Mouse (Mus musculus) neural tube, embryonic 12.5 days (tissue): ENCODE measurements around the gene Trp53tg5. TPM values are rescaled to one million over a fixed set of nuclear protein-coding genes. Genes with fewer than 3 reads are reported as not detected.

ENCODE experiments used
- ATAC-seq: fragments of 200-750 bp; cut with Nextera tagmentation; 2 replicates; pipeline ENCODE4 v1.8.0; 2017; ENCODE audit warnings: low read depth, mild to moderate bottlenecking, moderate TSS enrichment, moderate library complexity; ENCODE audit not compliant: low FRiP score
- H3K27ac ChIP-seq: fragments of 300-500 bp; sonication (generic); 2 replicates; pipeline ENCODE4 v1.5.1; 2016
- H3K27me3 ChIP-seq: fragments of 300-500 bp; sonication (generic); replicated peaks from 2 replicates; pipeline ENCODE4 v1.6.1; 2016; ENCODE audit warnings: mild to moderate bottlenecking
- H3K36me3 ChIP-seq: fragments of 300-500 bp; sonication (generic); 2 replicates; pipeline ENCODE4 v1.6.1; 2016; ENCODE audit warnings: mild to moderate bottlenecking
- H3K4me1 ChIP-seq: fragments of 300-500 bp; sonication (generic); 2 replicates; pipeline ENCODE4 v1.6.1; 2016
- H3K4me2 ChIP-seq: fragments of 300-500 bp; sonication (generic); replicated peaks from 2 replicates; pipeline ENCODE4 v1.6.1; 2016; ENCODE audit warnings: mild to moderate bottlenecking
- H3K4me3 ChIP-seq: fragments of 300-500 bp; sonication (generic); 2 replicates; pipeline ENCODE4 v1.5.1; 2016
- H3K9ac ChIP-seq: fragments of 300-500 bp; sonication (generic); 2 replicates; pipeline ENCODE4 v1.6.1; 2016; ENCODE audit warnings: mild to moderate bottlenecking
- H3K9me3 ChIP-seq: fragments of 300-500 bp; sonication (generic); 2 replicates; pipeline ENCODE4 v1.6.1; 2016; ENCODE audit warnings: mild to moderate bottlenecking
- WGBS: fragments of 180-500 bp; shearing (Covaris S2); methylation state at CpG from one replicate; pipeline ENCODE4 v1.1.7; 2016; 5-methylcytosine and 5-hydroxymethylcytosine counted together
- polyA plus RNA-seq: library from polyadenylated mRNA; unstranded; fragments of >200 nt; fragmentation: Nextera tagmentation; extraction: Ambion mirVana; gene quantifications from 2 replicates; pipeline ENCODE4 v1.2.1, GENCODE M21; 2016

Trp53tg5 gene
- not detected in 2 replicates for polyA plus RNA-seq

DNA sequence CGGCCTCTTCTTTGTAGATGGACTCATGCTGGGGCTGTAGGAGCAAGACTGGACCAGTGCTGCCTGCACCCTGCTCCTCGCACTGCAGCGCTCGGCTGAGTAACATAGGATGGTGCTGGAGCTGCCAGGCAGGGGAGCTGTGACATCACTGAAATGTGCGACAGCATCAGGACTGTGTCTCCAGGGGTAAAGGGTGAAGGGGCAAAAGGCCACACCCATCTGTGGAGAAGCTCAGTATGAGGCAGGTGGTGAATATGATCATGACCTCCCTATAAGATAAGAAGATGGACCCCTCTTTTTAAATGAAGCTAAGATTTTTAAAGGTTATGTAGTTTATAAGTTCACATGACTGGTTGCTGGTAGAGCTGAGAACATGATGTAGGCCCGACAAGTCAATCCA is at the start of gene Trp53tg5:
TSS of gene Trp53tg5 (minus strand) at position 101 of the 400 bp plus-strand sequence.
- Histone ChIP-seq H3K9ac (no peak within 1 kb of the TSS), H3K4me3 (no peak within 1 kb of the TSS), H3K27ac (no peak within 1 kb of the TSS), H3K36me3 (peaks cover 24% of the 10 kb centered on the region), H3K4me1 (no peaks in the 10 kb centered on the region), H3K4me2 (no peak within 1 kb of the TSS), H3K9me3 (no peaks in the 10 kb centered on the region), H3K27me3 (no peaks in the 10 kb centered on the region)
- ATAC-seq = no peak
- WGBS = 91% methylated on average over 6 of the region's 6 CpGs

DNA sequence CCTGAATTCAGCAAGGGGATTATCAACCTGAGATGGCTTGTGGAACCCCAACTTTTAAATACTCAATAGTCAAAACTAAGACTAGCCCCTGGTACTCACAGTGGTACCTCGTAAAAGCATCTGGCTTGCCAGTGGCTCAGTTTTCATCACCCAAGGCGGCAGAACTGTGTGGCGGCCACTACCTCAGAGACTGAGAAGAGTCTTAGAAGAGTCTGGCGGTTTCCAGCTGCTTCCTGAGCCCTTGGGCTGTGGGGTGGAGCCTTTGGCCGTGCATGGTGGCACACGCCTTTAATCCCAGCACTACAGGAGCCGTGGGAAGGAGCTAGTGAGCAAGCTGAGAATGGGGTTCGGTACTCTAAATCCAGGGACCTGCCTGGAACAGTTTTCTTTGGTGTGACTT is 48.8 kb upstream of the Trp53tg5 start:
- WGBS = 39% methylated on average over 8 of the region's 8 CpGs
- no peak overlapping the region for H3K4me2 ChIP-seq
- ATAC-seq = no peak
- H3K9ac ChIP-seq = no peak overlapping the region
- H3K27me3 ChIP-seq = peaks cover 7% of the 10 kb centered on the region; the same call in 1 of the 2 replicates
- H3K4me1 ChIP-seq = no peaks in the 10 kb centered on the region
- H3K36me3 ChIP-seq = no peaks in the 10 kb centered on the region
- H3K27ac ChIP-seq = no peak overlapping the region
- H3K9me3 ChIP-seq = peaks cover 7% of the 10 kb centered on the region; the same call in 1 of the 2 replicates
- no peak overlapping the region for H3K4me3 ChIP-seq

DNA sequence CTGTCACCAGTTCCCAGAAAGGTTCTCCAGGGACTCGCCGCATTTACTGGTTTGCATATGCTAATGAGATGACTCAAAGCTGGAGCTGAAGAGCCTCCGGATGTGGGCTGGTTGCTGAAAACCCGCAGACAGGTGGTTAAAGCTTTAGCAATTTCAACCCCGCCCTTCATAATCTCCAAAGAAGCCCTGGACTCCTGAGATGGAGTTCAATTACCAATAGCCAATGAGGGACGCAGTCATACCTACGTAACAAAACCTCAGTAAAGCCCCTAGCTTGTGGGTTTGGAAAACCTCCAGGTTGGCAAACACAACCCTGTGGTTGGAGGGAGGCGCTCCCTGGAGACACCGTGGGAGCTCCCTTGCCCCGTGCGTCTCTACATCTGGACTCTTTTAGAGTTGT is 48.3 kb upstream of the Trp53tg5 start:
- 18% methylated on average over 11 of the region's 11 CpGs for WGBS
- H3K9me3 ChIP-seq = peaks cover 4% of the 10 kb centered on the region; the same call in 1 of the 2 replicates
- peaks cover 7% of the 10 kb centered on the region; the same call in 1 of the 2 replicates for H3K27me3 ChIP-seq
- H3K27ac ChIP-seq = no peak overlapping the region
- H3K4me3 ChIP-seq = no peak overlapping the region
- no peak overlapping the region for H3K9ac ChIP-seq
- no peaks in the 10 kb centered on the region for H3K4me1 ChIP-seq
- no peak overlapping the region for H3K4me2 ChIP-seq
- no peaks in the 10 kb centered on the region for H3K36me3 ChIP-seq
- no peak for ATAC-seq

DNA sequence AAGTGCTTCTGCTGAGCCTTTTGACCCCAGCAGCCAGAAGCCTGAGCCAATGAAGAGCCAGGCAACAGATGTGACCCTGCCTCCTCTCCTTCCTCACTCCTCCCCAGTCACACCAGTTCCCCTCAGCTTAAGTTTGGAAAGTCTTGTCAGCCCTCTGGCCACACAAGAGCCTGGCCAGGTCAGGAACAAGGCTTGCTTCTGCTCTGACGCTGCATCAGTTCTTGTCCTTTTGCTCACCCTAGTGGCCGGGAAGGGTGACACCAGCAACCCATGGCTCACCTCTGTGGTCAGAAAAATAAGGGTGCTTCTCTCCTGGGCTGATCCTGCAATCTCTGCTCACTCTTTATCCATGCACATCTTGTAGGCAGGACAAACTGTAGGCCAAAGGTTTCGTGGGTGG is 47.3 kb upstream of the Trp53tg5 start:
- no peak overlapping the region for H3K4me2 ChIP-seq
- 6% methylated on average over 3 of the region's 3 CpGs for WGBS
- no peaks in the 10 kb centered on the region for H3K4me1 ChIP-seq
- peaks cover 7% of the 10 kb centered on the region; the same call in 1 of the 2 replicates for H3K27me3 ChIP-seq
- no peak overlapping the region for H3K27ac ChIP-seq
- no peak overlapping the region for H3K4me3 ChIP-seq
- H3K9ac ChIP-seq = no peak overlapping the region
- H3K36me3 ChIP-seq = no peaks in the 10 kb centered on the region
- no peaks in the 10 kb centered on the region for H3K9me3 ChIP-seq
- ATAC-seq = no peak

DNA sequence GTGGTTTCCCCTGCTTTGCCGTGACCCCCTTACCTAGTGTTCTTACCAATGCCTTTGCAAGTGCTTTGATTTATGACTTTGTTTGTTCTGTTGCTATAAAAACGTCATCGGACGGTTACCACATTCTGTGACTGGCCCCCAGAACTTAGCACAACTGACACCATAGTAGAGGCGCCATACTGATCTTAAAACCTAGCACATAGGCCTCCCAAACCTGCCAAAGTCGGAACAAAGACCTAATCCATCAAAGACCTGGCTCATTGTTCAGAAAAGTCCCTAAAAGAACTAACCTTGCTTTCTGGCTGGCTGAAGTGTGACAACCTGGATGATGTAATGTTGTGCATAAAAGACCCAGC is 45.6 kb upstream of the Trp53tg5 start:
- WGBS = 45% methylated on average over 6 of the region's 6 CpGs
- ATAC-seq = no peak

DNA sequence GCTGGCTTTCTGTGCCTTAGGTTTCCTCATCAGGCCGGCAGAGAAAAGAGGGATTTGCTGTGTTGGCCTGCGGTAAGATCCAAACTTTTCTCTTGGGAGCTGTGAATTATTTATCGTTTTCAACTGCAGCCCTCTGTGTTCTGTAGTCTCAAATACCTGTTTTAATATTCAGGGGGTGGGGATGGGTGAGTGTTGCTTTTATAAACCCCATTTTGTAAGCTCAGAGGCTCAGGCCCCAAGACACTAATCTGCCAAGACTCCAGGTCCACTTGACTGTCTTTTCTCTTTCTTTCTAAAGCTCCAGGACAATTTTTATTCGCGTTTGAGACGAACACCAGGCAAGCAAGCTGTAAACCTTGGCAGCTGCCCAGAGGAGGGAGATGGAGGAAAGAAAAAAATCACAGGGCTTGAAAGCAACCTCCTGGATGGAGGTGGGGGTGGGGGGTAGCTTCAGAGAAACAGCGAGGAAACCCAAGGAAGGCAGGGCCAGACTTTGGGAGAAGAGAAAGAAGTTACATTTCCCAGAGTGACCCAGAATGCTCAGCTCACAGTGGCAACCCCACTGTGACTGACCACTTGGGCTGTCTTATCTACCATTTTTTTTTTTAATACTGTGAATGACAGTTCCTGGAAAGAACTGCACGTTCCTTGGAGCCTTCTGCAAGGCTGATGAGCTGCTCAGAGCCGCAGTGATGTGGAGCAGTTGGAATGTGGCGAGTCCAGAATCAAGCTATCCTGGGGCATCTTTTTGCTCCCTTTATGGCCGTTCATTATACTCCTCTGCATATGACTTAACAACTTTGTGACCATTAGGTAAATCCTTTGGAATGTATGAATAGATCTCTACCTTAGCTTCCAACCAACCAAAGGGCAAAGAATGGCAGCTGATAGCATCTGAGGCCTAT is 45.0 kb upstream of the Trp53tg5 start:
- WGBS = 65% methylated on average over 11 of the region's 11 CpGs
- no peak overlapping the region for H3K27ac ChIP-seq
- no peak overlapping the region for H3K4me3 ChIP-seq
- H3K4me2 ChIP-seq = no peak overlapping the region
- peaks cover 7% of the 10 kb centered on the region; the same call in 1 of the 2 replicates for H3K27me3 ChIP-seq
- H3K36me3 ChIP-seq = no peaks in the 10 kb centered on the region
- no peaks in the 10 kb centered on the region for H3K9me3 ChIP-seq
- H3K9ac ChIP-seq = no peak overlapping the region
- ATAC-seq = no peak
- H3K4me1 ChIP-seq = no peaks in the 10 kb centered on the region

More for the DNA sequence above, 45.6 kb upstream of the Trp53tg5 start:
- no peaks in the 10 kb centered on the region for H3K4me1 ChIP-seq
- H3K27ac ChIP-seq = no peak overlapping the region
- H3K4me3 ChIP-seq = no peak overlapping the region
- H3K4me2 ChIP-seq = no peak overlapping the region
- H3K9me3 ChIP-seq = no peaks in the 10 kb centered on the region
- H3K9ac ChIP-seq = no peak overlapping the region
- peaks cover 7% of the 10 kb centered on the region; the same call in 1 of the 2 replicates for H3K27me3 ChIP-seq
- no peaks in the 10 kb centered on the region for H3K36me3 ChIP-seq

DNA sequence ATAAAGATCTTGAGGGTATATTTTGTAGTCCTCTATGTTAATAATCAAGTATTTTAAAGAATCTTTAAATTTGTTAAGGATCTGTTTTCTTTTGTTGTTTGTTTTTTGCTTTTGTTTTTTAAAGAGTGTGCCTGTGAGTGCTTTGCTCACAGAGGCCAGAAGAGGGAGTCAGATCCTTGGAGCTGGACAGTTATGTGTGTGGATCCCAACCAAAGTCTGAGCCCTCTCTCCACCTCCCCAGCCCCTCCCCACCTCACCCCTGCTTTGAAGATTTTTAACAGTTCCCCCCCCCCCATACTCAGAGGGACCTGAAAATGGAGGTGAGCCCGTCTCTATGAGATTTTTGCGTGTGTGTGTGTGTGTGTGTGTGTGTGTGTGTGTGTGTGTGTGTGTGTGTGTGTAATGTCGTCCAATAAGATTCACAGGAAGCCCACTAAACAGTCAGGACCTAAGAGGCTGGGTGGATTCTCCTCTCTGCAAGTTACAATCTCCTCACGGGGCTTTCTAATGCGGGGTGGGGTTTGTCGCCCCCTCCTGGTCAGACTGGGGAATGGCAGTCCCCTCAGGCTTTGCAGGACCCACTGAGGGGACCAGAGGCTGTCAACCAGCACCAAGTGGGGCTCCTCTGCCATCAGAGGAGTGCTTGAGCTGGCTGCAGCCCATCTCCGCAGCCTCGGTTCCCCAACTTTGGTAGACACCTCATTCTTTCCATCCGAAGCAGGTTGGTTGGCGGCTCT is 44.1 kb upstream of the Trp53tg5 start:
- Histone ChIP-seq H3K9ac (no peak overlapping the region), H3K36me3 (no peaks in the 10 kb centered on the region), H3K4me1 (no peaks in the 10 kb centered on the region), H3K27me3 (peaks cover 7% of the 10 kb centered on the region; the same call in 1 of the 2 replicates), H3K4me3 (no peak overlapping the region), H3K9me3 (no peaks in the 10 kb centered on the region), H3K4me2 (no peak overlapping the region), H3K27ac (no peak overlapping the region)
- WGBS = 31% methylated on average over 10 of the region's 10 CpGs
- no peak for ATAC-seq

DNA sequence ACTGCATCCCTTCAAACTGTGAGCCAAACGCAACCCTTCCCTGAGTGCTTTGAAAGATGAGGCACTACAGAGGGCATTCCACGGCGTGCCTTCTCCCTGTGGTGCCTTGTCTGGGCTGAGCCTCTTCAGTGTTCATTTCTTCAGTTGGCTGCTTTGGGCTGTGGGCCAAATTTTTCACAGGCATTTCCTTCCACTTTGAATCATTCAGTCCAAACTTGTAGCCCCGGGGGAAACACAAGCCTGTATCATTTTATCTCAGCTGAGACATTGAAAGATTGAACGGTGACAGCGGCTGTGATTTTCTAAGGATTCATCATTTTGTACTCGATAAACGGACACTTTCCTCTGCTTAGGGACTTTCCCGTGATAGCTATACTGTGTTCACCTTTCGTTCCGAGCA is 43.1 kb upstream of the Trp53tg5 start:
- WGBS = 89% methylated on average over 11 of the region's 11 CpGs
- H3K36me3 ChIP-seq = no peaks in the 10 kb centered on the region
- H3K27ac ChIP-seq = no peak overlapping the region
- no peak for ATAC-seq
- 0 out of 2 replicates have a peak, but pooled peaks cover 1% of the 10 kb centered on the region for H3K27me3 ChIP-seq
- no peak overlapping the region for H3K9ac ChIP-seq
- H3K4me1 ChIP-seq = no peaks in the 10 kb centered on the region
- no peak overlapping the region for H3K4me2 ChIP-seq
- no peaks in the 10 kb centered on the region for H3K9me3 ChIP-seq
- H3K4me3 ChIP-seq = no peak overlapping the region

DNA sequence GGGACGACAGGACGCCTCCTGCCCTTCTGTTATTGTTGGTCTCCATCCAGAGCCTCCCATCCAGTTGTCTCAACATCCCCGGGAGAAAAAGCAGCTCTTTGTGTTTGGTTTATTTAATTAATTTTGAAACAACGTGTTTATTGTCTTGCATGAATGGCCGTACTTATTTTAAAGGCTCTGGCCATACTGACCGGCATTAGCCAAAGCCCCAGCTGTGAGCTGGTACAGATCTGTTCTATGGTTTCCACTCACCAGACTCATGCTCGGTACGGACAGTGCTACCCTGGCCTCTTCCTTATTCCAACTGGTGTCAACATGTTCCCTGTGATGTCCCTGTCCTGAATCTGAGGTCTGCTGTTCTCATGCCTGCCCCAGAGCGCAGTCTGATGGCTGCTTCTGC is 42.4 kb upstream of the Trp53tg5 start:
- Histone ChIP-seq H3K36me3 (no peaks in the 10 kb centered on the region), H3K4me2 (no peak overlapping the region), H3K27ac (no peak overlapping the region), H3K9ac (no peak overlapping the region), H3K27me3 (no peaks in the 10 kb centered on the region), H3K4me3 (no peak overlapping the region), H3K4me1 (no peaks in the 10 kb centered on the region), H3K9me3 (no peaks in the 10 kb centered on the region)
- ATAC-seq = no peak
- 76% methylated on average over 9 of the region's 9 CpGs for WGBS

DNA sequence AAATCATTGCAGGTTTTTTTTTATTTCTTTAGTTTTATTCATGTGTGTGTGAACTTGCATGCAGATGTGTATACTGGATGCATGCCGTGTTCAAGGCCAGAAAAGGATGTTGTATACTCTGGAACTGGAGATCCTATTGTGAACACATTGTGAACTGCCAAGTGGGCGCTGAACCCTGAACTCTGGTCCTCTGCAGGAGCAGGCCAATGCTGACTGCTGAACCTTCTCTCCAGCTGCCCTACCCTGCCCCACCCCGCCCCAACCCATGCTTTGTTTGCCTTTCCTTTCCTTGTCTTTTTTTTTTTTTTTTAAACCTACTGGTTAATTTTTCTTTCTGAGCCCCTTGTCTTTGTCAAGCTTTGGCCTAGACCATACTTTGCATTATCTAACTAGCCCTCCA is 41.4 kb upstream of the Trp53tg5 start:
- Histone ChIP-seq H3K36me3 (no peaks in the 10 kb centered on the region), H3K9me3 (no peaks in the 10 kb centered on the region), H3K4me2 (no peak overlapping the region), H3K27me3 (no peaks in the 10 kb centered on the region), H3K9ac (no peak overlapping the region), H3K4me1 (no peaks in the 10 kb centered on the region), H3K27ac (no peak overlapping the region), H3K4me3 (no peak overlapping the region)
- WGBS = 80% methylated on average over 3 of the region's 3 CpGs
- no peak for ATAC-seq

DNA sequence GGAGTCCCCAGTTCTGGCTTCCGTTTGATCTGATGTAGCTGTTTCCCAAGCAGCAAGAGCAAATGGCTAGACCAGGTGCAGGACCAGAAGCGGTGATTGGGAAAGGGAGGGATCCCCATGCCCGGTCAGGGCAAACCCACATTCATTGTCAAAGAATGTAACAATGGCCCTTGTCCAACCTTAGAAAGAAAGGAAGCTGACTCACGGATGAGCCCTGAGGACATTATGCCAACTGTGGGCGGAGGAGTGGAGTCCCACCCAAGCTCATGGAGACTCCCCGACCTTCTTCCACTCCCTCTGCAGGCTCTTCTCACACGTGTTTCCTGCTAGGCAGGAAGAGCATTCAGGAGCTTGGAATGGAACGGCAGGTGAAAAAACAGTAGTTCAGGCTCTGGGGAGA is 39.9 kb upstream of the Trp53tg5 start:
- ATAC-seq = no peak
- no peaks in the 10 kb centered on the region; the same call in 1 of the 2 replicates for H3K36me3 ChIP-seq
- no peak overlapping the region for H3K4me2 ChIP-seq
- 79% methylated on average over 8 of the region's 8 CpGs for WGBS
- H3K9ac ChIP-seq = no peak overlapping the region
- H3K27me3 ChIP-seq = no peaks in the 10 kb centered on the region
- no peak overlapping the region for H3K4me3 ChIP-seq
- no peaks in the 10 kb centered on the region for H3K9me3 ChIP-seq
- no peaks in the 10 kb centered on the region for H3K4me1 ChIP-seq
- no peak overlapping the region for H3K27ac ChIP-seq

DNA sequence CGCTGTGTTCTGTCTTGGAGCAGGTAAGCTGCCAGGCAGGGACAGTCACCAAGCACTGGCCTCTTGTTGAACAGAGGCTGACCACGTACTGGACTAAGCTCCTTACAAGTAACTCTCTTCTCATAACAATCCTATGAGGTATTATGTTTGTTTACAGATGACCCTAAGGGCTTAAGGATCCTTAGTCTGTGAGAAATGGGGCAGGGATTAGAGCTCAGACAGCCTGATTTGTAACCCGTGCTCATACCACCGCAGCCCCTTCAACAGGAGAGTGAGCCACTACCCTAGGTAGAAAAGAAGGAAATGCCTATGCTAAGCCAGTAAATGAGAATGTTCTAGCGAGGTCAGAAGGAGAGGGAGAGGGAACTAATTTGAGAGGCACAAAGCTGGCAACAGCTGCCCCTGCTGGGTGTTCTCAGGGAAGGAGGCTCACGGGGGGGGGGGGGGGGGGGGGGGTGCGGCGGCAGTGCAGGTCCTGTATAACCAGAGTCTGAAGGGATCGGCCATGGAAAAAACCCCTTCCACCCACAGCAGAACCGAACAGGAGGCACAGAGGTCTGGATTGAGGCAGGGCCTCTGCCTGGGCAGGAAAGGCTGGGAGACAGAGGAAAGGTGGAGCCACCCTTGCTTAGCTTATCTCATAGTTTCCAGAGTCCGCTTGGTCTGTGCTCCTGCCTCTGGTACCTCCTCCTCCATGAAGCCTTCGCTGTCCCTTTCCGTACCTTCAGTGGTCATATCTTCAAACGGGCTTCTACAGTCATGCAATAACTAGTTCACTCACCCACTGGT is 38.8 kb upstream of the Trp53tg5 start:
- WGBS = 76% methylated on average over 14 of the region's 14 CpGs
- Histone ChIP-seq H3K4me2 (no peak overlapping the region), H3K4me1 (no peaks in the 10 kb centered on the region), H3K9me3 (no peaks in the 10 kb centered on the region), H3K36me3 (peaks cover under 1% of the 10 kb centered on the region; the same call in 1 of the 2 replicates), H3K27ac (no peak overlapping the region), H3K27me3 (no peaks in the 10 kb centered on the region), H3K4me3 (no peak overlapping the region), H3K9ac (no peak overlapping the region)
- no peak for ATAC-seq
